Mouse (Mus musculus) cerebellum, adult (tissue): ENCODE measurements around the gene Gm21964.
A peak's percentile ranks its signal among the peaks of the same experiment; 100 is the strongest.

Source experiments
- ATAC-seq: cut with Nextera tagmentation; 2 replicates; pipeline ENCODE4 v1.9.2; 2017; ENCODE audit warnings: mild to moderate bottlenecking, moderate library complexity, mixed read lengths; ENCODE audit not compliant: insufficient number of reproducible peaks, low FRiP score, low TSS enrichment

Gene Gm21964

GRCm38 (mm10) chr8:110145538-110145937, 44.5 kb downstream of the Gm21964 start:
- ATAC-seq = peak; percentile 68; the same call in 1 of the 2 replicates

- no peak for ATAC-seq
Measured at GRCm38 (mm10) chr8:110152951-110153350, 51.9 kb downstream of the Gm21964 start.
